1 mouse cellular context compared by ENCODE assay signal in genomic region chr11:54134905-54135304, GRCm38 (mm10).
TF ChIP-seq lines count a peak whose summit lies in the region.

No protein-coding gene starts in this region.

TF ChIP-seq in MEL, 35 proteins besides CTCF, POLR2A, EP300 and RAD21 (continued from another document):
- TF ChIP-seq USF2 (IDR thresholded peaks at IDR 0.05; ENCODE audit: borderline replicate concordance in 1 of 2, insufficient read depth in 1 of 2, low read depth in 1 of 2, low read length in 2 of 2) (no peak), USF1 (IDR thresholded peaks at IDR 0.05; ENCODE audit: low read depth, low read length) (peak; percentile 52; the same call in 1 of the 2 replicates), MAX (IDR thresholded peaks at IDR 0.05; ENCODE audit: low read length) (peak; percentile 55), E2F4 (IDR thresholded peaks at IDR 0.05; ENCODE audit: borderline replicate concordance, low read depth, low read length) (no peak), ZNF384 (IDR thresholded peaks at IDR 0.05; ENCODE audit: low read depth, low read length) (no peak), TCF12 (IDR thresholded peaks at IDR 0.05; ENCODE audit: low read depth, low read length) (peak; percentile 91), KAT2A (conservative IDR thresholded peaks at IDR 0.05; ENCODE audit: low read depth, low read length) (no peak; the same call in 1 of the 2 replicates)
